Mouse (Mus musculus): ENCODE data around the gene Prss16. TPM values are rescaled to one million over a fixed set of nuclear protein-coding genes. Genes with fewer than 3 reads are reported as not detected.
"Not testable (repeated sequence)": the region's sequence is repeated elsewhere in the genome, so short reads cannot be mapped to it uniquely, and the experiment has no call there.

The Prss16 gene
- polyA plus RNA-seq, 1 experiment from 2014 or later: 6.3 TPM

GRCm38 (mm10) chr13:22042568-22043502, 33.3 kb upstream of the Prss16 start, which contains the start of the genes Hist1h2ag and Hist1h2bj:
TSS of gene Hist1h2ag (minus strand) at chr13:22042944.
TSS of gene Hist1h2bj (plus strand) at chr13:22043214.
- ATAC-seq (peak; percentile 83), DNase-seq (ENCODE audit: low read depth, low spot score) (peak; percentile 96)
- H3K27me3 ChIP-seq, CTCF ChIA-PET: not testable (repeated sequence)
- TF ChIP-seq CTCF (IDR thresholded peaks at IDR 0.05): peak; percentile 15
- POLR2A ChIA-PET: interaction anchor here (0.6 kb wide), 1 partner anchor 291 kb away, joined by 4 read pairs; no protein-coding TSS in a partner anchor
- in situ Hi-C loops (cut with MboI; ENCODE audit: low pct_unique_long_range_greater_than_20kb): loop anchor here (5.0 to 25.0 kb wide), 4 partner anchors 331 to 1489 kb away; partner anchors contain the start of genes Hist1h2af, Hist1h4h and Zkscan3

GRCm38 (mm10) chr13:22041651-22042567, 32.4 kb upstream of the Prss16 start:
- H3K27me3 ChIP-seq: no peaks in the 10 kb centered on the region
- POLR2A ChIA-PET: interaction anchor here (0.5 to 0.6 kb wide), 2 partner anchors 11 to 290 kb away, joined by 4 read pairs; no protein-coding TSS in a partner anchor
- TF ChIP-seq CTCF (IDR thresholded peaks at IDR 0.05): no peak
- in situ Hi-C loops (cut with MboI; ENCODE audit: low pct_unique_long_range_greater_than_20kb): loop anchor here (5.0 to 25.0 kb wide), 4 partner anchors 330 to 1490 kb away; partner anchors contain the start of genes Hist1h2af, Hist1h4h and Zkscan3
- no peak for ATAC-seq
- DNase-seq (ENCODE audit: low read depth, low spot score): no peak
- CTCF ChIA-PET: no interaction called here

GRCm38 (mm10) chr13:22041142-22041536, 31.6 kb upstream of the Prss16 start, which contains the start of gene Hist1h4i:
TSS of gene Hist1h4i (minus strand) at chr13:22041362.
- CTCF ChIA-PET; POLR2A ChIA-PET; DNase-seq (ENCODE audit: low read depth, low spot score); H3K27me3 ChIP-seq: not testable (repeated sequence)
- ATAC-seq: peak; percentile 49
- in situ Hi-C loops (cut with MboI; ENCODE audit: low pct_unique_long_range_greater_than_20kb): loop anchor here (5.0 to 25.0 kb wide), 4 partner anchors 329 to 1491 kb away; partner anchors contain the start of genes Hist1h2af, Hist1h4h and Zkscan3

- DNase-seq (ENCODE audit: low read depth, low spot score) (no peak), ATAC-seq (peak; percentile 1)
- in situ Hi-C loops (cut with MboI; ENCODE audit: low pct_unique_long_range_greater_than_20kb): loop anchor here (5.0 to 25.0 kb wide), 4 partner anchors 328 to 1492 kb away; partner anchors contain the start of genes Hist1h2af, Hist1h4h and Zkscan3
- no peaks in the 10 kb centered on the region for H3K27me3 ChIP-seq
- POLR2A ChIA-PET: interaction anchor here (0.5 kb wide), 1 partner anchor 71 kb away, joined by 3 read pairs; no protein-coding TSS in a partner anchor
- CTCF ChIA-PET: no interaction called here
- no peak for TF ChIP-seq CTCF (IDR thresholded peaks at IDR 0.05)
These were observed 31.1 kb upstream of the Prss16 start for GRCm38 (mm10) chr13:22040464-22041141.

GRCm38 (mm10) chr13:22039951-22040463, 30.5 kb upstream of the Prss16 start:
- DNase-seq (ENCODE audit: low read depth, low spot score): no peak
- ChIA-PET POLR2A (no interaction called here), CTCF (no interaction called here)
- in situ Hi-C loops (cut with MboI; ENCODE audit: low pct_unique_long_range_greater_than_20kb): loop anchor here (5.0 to 25.0 kb wide), 8 partner anchors 305 to 1705 kb away; partner anchors contain the start of genes Hist1h1t, Hist1h2af, Hist1h2bb and Hist1h3c
- ATAC-seq: no peak
- TF ChIP-seq CTCF (IDR thresholded peaks at IDR 0.05): no peak
- H3K27me3 ChIP-seq: no peaks in the 10 kb centered on the region

GRCm38 (mm10) chr13:22039364-22039763, 29.8 kb upstream of the Prss16 start:
- ChIA-PET POLR2A (no interaction called here), CTCF (no interaction called here)
- in situ Hi-C loops (cut with MboI; ENCODE audit: low pct_unique_long_range_greater_than_20kb): loop anchor here (10.0 to 25.0 kb wide), 5 partner anchors 305 to 1705 kb away; partner anchors contain the start of genes Hist1h1t, Hist1h2bb, Hist1h3c and Hist1h4c
- DNase-seq (ENCODE audit: low read depth, low spot score) (no peak), ATAC-seq (no peak)
- TF ChIP-seq CTCF (IDR thresholded peaks at IDR 0.05): no peak
- no peaks in the 10 kb centered on the region for H3K27me3 ChIP-seq

- ATAC-seq: no peak
- DNase-seq (ENCODE audit: low read depth, low spot score): no peak
- ChIA-PET CTCF (interaction anchor here (1.0 kb wide), 1 partner anchor 1387 kb away, joined by 3 read pairs; no protein-coding TSS in a partner anchor), POLR2A (no interaction called here)
- no peak for TF ChIP-seq CTCF (IDR thresholded peaks at IDR 0.05)
- in situ Hi-C loops (cut with MboI; ENCODE audit: low pct_unique_long_range_greater_than_20kb): loop anchor here (10.0 to 25.0 kb wide), 5 partner anchors 303 to 1707 kb away; partner anchors contain the start of genes Hist1h1t, Hist1h2bb, Hist1h3c and Hist1h4c
- no peaks in the 10 kb centered on the region for H3K27me3 ChIP-seq
These were observed 27.9 kb upstream of the Prss16 start for GRCm38 (mm10) chr13:22037415-22037814.

- in situ Hi-C loops (cut with MboI; ENCODE audit: low pct_unique_long_range_greater_than_20kb): loop anchor here (10.0 to 25.0 kb wide), 5 partner anchors 302 to 1708 kb away; partner anchors contain the start of genes Hist1h1t, Hist1h2bb, Hist1h3c and Hist1h4c
- no peak for TF ChIP-seq CTCF (IDR thresholded peaks at IDR 0.05)
- ATAC-seq: no peak
- POLR2A ChIA-PET: no interaction called here
- no peak for DNase-seq (ENCODE audit: low read depth, low spot score)
- CTCF ChIA-PET: interaction anchor here (1.0 kb wide), 1 partner anchor 1387 kb away, joined by 3 read pairs; no protein-coding TSS in a partner anchor
- H3K27me3 ChIP-seq: no peaks in the 10 kb centered on the region
These were observed 27.4 kb upstream of the Prss16 start for GRCm38 (mm10) chr13:22036986-22037385.
